Mouse (Mus musculus): Measurements from ENCODE around the gene Sumo3. TPM values are rescaled to one million over a fixed set of nuclear protein-coding genes. Genes with fewer than 3 reads are reported as not detected.

The Sumo3 gene
- polyA plus RNA-seq, 1 experiment from 2014 or later, result 326 TPM

GRCm38 (mm10) chr10:77580027-77580920 is 25.6 kb upstream of the Sumo3 start:
- 73% methylated on average over 10 of the region's 10 CpGs for WGBS
- H3K27ac ChIP-seq, result no peak overlapping the region
- peaks cover 24% of the 10 kb centered on the region for H3K4me1 ChIP-seq
- H3K27me3 ChIP-seq, result 0 out of 2 replicates have a peak, but pooled peaks cover 7% of the 10 kb centered on the region
- no peak for ATAC-seq (ENCODE audit: low FRiP score)
- H3K4me2 ChIP-seq, result no peak overlapping the region
- H3K9me3 ChIP-seq, result no peaks in the 10 kb centered on the region
- H3K36me3 ChIP-seq (replicated peaks), result no peaks in the 10 kb centered on the region; the same call in 1 of the 2 replicates
- no peak overlapping the region for H3K9ac ChIP-seq
- no peak overlapping the region for H3K4me3 ChIP-seq (replicated peaks)

GRCm38 (mm10) chr10:77581023-77581407 is 24.9 kb upstream of the Sumo3 start:
- WGBS, result 9% methylated on average over 8 of the region's 8 CpGs
- Histone ChIP-seq H3K27me3 (0 out of 2 replicates have a peak, but pooled peaks cover 7% of the 10 kb centered on the region), H3K4me1 (peaks cover 24% of the 10 kb centered on the region), H3K9ac (peak overlapping the region; percentile 59), H3K36me3 (replicated peaks) (no peaks in the 10 kb centered on the region; the same call in 1 of the 2 replicates), H3K4me2 (peak overlapping the region; percentile 85), H3K27ac (peak overlapping the region; percentile 74), H3K9me3 (no peaks in the 10 kb centered on the region), H3K4me3 (replicated peaks) (peak overlapping the region; percentile 83)
- peak; percentile 18; the same call in 1 of the 2 replicates for ATAC-seq (ENCODE audit: low FRiP score)

GRCm38 (mm10) chr10:77581408-77582284 is 24.3 kb upstream of the Sumo3 start, which contains the start of gene Pttg1ip:
Pttg1ip (plus strand) TSS chr10:77581720.
- H3K4me1 ChIP-seq, result peaks cover 24% of the 10 kb centered on the region
- peak within 1 kb of the TSS; percentile 83 for H3K4me3 ChIP-seq (replicated peaks)
- under 1% methylated on average over 64 of the region's 64 CpGs for WGBS
- H3K36me3 ChIP-seq (replicated peaks), result peaks cover 1% of the 10 kb centered on the region; the same call in 1 of the 2 replicates
- ATAC-seq (ENCODE audit: low FRiP score), result peak; percentile 98
- no peaks in the 10 kb centered on the region for H3K9me3 ChIP-seq
- peak within 1 kb of the TSS; percentile 77 for H3K27ac ChIP-seq
- peak within 1 kb of the TSS; percentile 87 for H3K9ac ChIP-seq
- H3K4me2 ChIP-seq, result peak within 1 kb of the TSS; percentile 85
- H3K27me3 ChIP-seq, result 0 out of 2 replicates have a peak, but pooled peaks cover 7% of the 10 kb centered on the region

- H3K4me1 ChIP-seq, result peaks cover 24% of the 10 kb centered on the region
- ATAC-seq (ENCODE audit: low FRiP score), result no peak; the same call in 1 of the 2 replicates
Measured at GRCm38 (mm10) chr10:77582285-77582618, 23.6 kb upstream of the Sumo3 start.

GRCm38 (mm10) chr10:77583795-77584422 is 22.0 kb upstream of the Sumo3 start:
- H3K4me1 ChIP-seq, result peaks cover 30% of the 10 kb centered on the region
- no peaks in the 10 kb centered on the region for H3K9me3 ChIP-seq
- peaks cover 18% of the 10 kb centered on the region for H3K36me3 ChIP-seq (replicated peaks)
- ATAC-seq (ENCODE audit: low FRiP score), result no peak
- 77% methylated on average over 10 of the region's 10 CpGs for WGBS
- no peak overlapping the region for H3K4me3 ChIP-seq (replicated peaks)
- H3K9ac ChIP-seq, result no peak overlapping the region; the same call in 1 of the 2 replicates
- 0 out of 2 replicates have a peak, but pooled peaks cover 6% of the 10 kb centered on the region for H3K27me3 ChIP-seq
- 0 out of 2 replicates have a peak overlapping the region, but pooled peaks have one; percentile 31 for H3K27ac ChIP-seq
- H3K4me2 ChIP-seq, result no peak overlapping the region

More at GRCm38 (mm10) chr10:77582285-77582618, 23.6 kb upstream of the Sumo3 start:
- peak overlapping the region; percentile 87 for H3K9ac ChIP-seq
- H3K36me3 ChIP-seq (replicated peaks), result peaks cover 5% of the 10 kb centered on the region
- peak overlapping the region; percentile 83 for H3K4me3 ChIP-seq (replicated peaks)
- peak overlapping the region; percentile 85 for H3K4me2 ChIP-seq
- no peaks in the 10 kb centered on the region for H3K9me3 ChIP-seq
- peak overlapping the region; percentile 77; the same call in 1 of the 2 replicates for H3K27ac ChIP-seq
- 9% methylated on average over 8 of the region's 8 CpGs for WGBS
- H3K27me3 ChIP-seq, result 0 out of 2 replicates have a peak, but pooled peaks cover 7% of the 10 kb centered on the region

- H3K9me3 ChIP-seq, result no peaks in the 10 kb centered on the region
- ATAC-seq (ENCODE audit: low FRiP score), result no peak
- H3K27ac ChIP-seq, result no peak overlapping the region
- WGBS, result 91% methylated on average over 3 of the region's 3 CpGs
- H3K36me3 ChIP-seq (replicated peaks), result peaks cover 37% of the 10 kb centered on the region
- no peak overlapping the region for H3K9ac ChIP-seq
- no peak overlapping the region for H3K4me2 ChIP-seq
- no peak overlapping the region for H3K4me3 ChIP-seq (replicated peaks)
- H3K27me3 ChIP-seq, result no peaks in the 10 kb centered on the region
- H3K4me1 ChIP-seq, result peaks cover 33% of the 10 kb centered on the region
Measured at GRCm38 (mm10) chr10:77586637-77587036, 19.3 kb upstream of the Sumo3 start.

- ATAC-seq (ENCODE audit: low FRiP score), result no peak
- Histone ChIP-seq H3K4me1 (peaks cover 30% of the 10 kb centered on the region), H3K4me3 (replicated peaks) (no peak overlapping the region), H3K9ac (no peak overlapping the region), H3K36me3 (replicated peaks) (peaks cover 41% of the 10 kb centered on the region), H3K9me3 (no peaks in the 10 kb centered on the region), H3K27ac (no peak overlapping the region), H3K4me2 (no peak overlapping the region), H3K27me3 (no peaks in the 10 kb centered on the region)
- 95% methylated on average over 6 of the region's 6 CpGs for WGBS
Measured at GRCm38 (mm10) chr10:77587091-77587775, 18.7 kb upstream of the Sumo3 start.

- Histone ChIP-seq H3K27ac (no peak overlapping the region), H3K4me2 (no peak overlapping the region), H3K9me3 (no peaks in the 10 kb centered on the region), H3K4me1 (peaks cover 22% of the 10 kb centered on the region), H3K9ac (no peak overlapping the region), H3K4me3 (replicated peaks) (no peak overlapping the region), H3K27me3 (no peaks in the 10 kb centered on the region), H3K36me3 (replicated peaks) (peaks cover 50% of the 10 kb centered on the region)
- 86% methylated on average over 2 of the region's 2 CpGs for WGBS
- ATAC-seq (ENCODE audit: low FRiP score), result no peak
Measured at GRCm38 (mm10) chr10:77588036-77588435, 17.9 kb upstream of the Sumo3 start.

GRCm38 (mm10) chr10:77589117-77589516 is 16.8 kb upstream of the Sumo3 start:
- peaks cover 60% of the 10 kb centered on the region for H3K36me3 ChIP-seq (replicated peaks)
- no peak overlapping the region for H3K27ac ChIP-seq
- 85% methylated on average over 7 of the region's 7 CpGs for WGBS
- H3K9ac ChIP-seq, result no peak overlapping the region
- H3K4me3 ChIP-seq (replicated peaks), result no peak overlapping the region
- peaks cover 13% of the 10 kb centered on the region; the same call in 1 of the 2 replicates for H3K4me1 ChIP-seq
- no peak overlapping the region for H3K4me2 ChIP-seq
- no peaks in the 10 kb centered on the region for H3K9me3 ChIP-seq
- no peak for ATAC-seq (ENCODE audit: low FRiP score)
- H3K27me3 ChIP-seq, result no peaks in the 10 kb centered on the region

- Histone ChIP-seq H3K4me2 (no peak overlapping the region), H3K36me3 (replicated peaks) (peaks cover 67% of the 10 kb centered on the region), H3K27me3 (no peaks in the 10 kb centered on the region), H3K9ac (no peak overlapping the region), H3K4me1 (peaks cover 13% of the 10 kb centered on the region; the same call in 1 of the 2 replicates), H3K4me3 (replicated peaks) (no peak overlapping the region), H3K9me3 (no peaks in the 10 kb centered on the region), H3K27ac (no peak overlapping the region)
- WGBS, result 87% methylated on average over 8 of the region's 8 CpGs
- no peak for ATAC-seq (ENCODE audit: low FRiP score)
Measured at GRCm38 (mm10) chr10:77589749-77590148, 16.1 kb upstream of the Sumo3 start.

- H3K4me3 ChIP-seq (replicated peaks), result no peak overlapping the region
- peak; percentile 64; the same call in 1 of the 2 replicates for ATAC-seq (ENCODE audit: low FRiP score)
- 36% methylated on average over 6 of the region's 6 CpGs for whole genome bisulfite sequencing
- peaks cover 13% of the 10 kb centered on the region; the same call in 1 of the 2 replicates for H3K4me1 ChIP-seq
- H3K27ac ChIP-seq, result no peak overlapping the region
- H3K9ac ChIP-seq, result peak overlapping the region; percentile 17; the same call in 1 of the 2 replicates
- H3K9me3 ChIP-seq, result no peaks in the 10 kb centered on the region
- no peak overlapping the region for H3K4me2 ChIP-seq
- H3K36me3 ChIP-seq (replicated peaks), result peaks cover 77% of the 10 kb centered on the region
- no peaks in the 10 kb centered on the region for H3K27me3 ChIP-seq
Measured at GRCm38 (mm10) chr10:77590812-77591211, 15.1 kb upstream of the Sumo3 start.

Data from forebrain, embryonic 12.5 days (tissue).